Mouse (Mus musculus): ENCODE data around the gene Nav2.
A peak's percentile ranks its signal among the peaks of the same experiment; 100 is the strongest.

Nav2 gene

DNA sequence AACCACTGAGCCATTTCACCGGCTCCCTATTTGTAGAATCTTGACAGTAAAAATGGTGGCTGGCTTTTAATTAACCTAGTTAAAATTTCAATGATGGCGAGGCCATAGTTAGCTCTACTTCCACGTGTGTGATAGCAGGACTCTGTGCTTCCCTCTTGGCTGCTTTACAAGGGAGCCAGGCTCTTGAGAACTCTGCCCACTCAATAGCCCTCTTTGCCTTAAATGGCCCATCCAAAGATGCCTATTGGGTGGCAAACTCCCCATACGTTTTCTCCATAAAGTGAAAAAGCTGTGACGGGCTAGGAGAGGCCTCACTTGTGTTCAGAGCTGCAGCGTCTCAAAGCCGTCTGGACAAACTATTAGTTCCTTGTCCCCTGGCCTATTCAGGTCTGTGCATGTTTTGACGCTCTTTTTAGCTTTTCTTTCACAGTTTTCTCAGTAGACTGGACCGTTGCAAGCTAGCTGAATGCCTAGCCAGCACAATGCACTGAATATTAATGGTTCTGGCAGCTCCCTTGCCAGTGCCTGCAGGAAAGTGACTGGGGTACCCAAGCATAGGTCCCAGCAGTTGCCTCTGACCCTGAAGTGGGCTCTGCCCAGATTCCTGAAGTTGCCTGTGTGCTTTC, 453.1 kb downstream of the Nav2 start:
- no peak for DNase-seq (ENCODE audit: low spot score)

DNA sequence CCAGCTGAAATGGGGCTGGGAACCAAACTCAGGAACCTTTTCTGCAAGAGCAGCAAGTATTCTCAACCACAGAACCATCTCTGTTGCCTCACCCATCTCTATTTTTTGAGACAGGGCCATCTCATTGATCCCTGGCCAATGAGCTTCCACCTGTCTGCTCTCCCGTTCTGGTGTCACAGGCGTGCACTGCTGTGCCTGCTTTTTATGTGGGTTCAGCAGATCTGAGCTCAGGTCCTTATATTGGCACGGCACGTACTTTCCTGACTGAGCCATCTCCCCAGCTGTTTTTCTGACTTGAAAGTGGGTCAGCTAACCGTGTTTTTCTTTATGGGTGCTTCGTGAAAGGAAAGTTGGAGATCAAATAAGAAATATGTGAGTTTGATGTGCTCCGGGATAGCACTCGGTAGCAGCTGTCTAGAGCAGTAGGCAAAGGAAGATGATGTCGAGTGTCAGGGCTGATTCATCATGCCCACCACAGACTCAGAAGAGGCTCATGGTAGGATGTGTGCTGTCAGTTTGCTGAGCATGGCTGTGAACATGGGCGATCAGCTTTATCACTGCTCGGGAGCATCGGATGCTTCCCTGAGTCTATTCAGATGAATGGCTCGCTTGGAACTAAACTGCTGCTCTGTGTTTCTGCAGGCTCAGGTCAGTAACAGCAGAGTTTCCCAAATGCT, 456.1 kb downstream of the Nav2 start:
- DNase-seq (ENCODE audit: low spot score): no peak

GRCm38 (mm10) chr7:49368590-49368989, 460.1 kb downstream of the Nav2 start:
- DNase-seq (ENCODE audit: low spot score): no peak

- DNase-seq (ENCODE audit: low spot score): no peak
Measured at GRCm38 (mm10) chr7:49369006-49369405, 460.5 kb downstream of the Nav2 start.

- peak; percentile 24 for DNase-seq (ENCODE audit: low spot score)
Measured at GRCm38 (mm10) chr7:49369809-49370473, 461.4 kb downstream of the Nav2 start.

GRCm38 (mm10) chr7:49371345-49371744, 462.8 kb downstream of the Nav2 start:
- no peak for DNase-seq (ENCODE audit: low spot score)

DNA sequence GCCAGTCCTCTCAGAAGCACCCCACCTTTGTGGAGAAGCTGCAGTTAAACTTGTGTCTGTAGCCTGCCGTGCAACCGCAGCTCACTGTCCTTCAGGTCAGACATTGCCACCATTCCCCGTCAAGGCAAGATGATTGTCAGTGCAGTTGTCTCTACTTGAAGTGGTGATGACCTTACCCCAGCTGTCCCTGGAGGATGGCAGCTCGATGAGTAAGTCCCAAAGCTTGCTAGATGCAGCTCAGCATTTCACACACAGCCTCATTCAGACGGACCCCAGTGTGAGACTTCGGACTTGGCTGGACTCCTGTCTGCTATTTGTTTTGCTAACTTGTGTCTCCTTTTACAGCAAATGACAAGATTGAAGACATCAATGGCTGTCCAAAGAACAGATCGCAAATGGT, 463.5 kb downstream of the Nav2 start:
- DNase-seq (ENCODE audit: low spot score): no peak

- no peak for DNase-seq (ENCODE audit: low spot score)
Measured at GRCm38 (mm10) chr7:49373173-49373572, 464.7 kb downstream of the Nav2 start.

DNA sequence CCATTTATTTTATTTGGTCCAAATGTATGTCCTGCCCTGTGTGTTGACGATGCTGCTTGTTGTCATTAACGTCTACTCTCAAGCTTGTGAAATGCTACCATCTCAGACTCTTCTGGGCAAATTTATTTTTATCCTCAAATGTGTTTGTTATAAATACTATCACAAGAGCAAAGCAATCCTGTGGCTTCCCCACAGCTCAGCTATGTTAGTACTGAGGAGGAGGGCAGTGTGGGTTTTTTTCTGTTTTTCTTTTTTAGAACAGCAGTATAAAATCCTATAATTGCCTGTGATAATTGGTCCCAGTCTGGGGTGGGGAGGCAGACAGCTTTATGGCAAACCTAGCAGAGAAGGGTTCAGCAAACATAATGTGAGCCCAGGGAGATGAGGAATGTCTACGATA, 465.1 kb downstream of the Nav2 start:
- DNase-seq (ENCODE audit: low spot score): no peak

DNA sequence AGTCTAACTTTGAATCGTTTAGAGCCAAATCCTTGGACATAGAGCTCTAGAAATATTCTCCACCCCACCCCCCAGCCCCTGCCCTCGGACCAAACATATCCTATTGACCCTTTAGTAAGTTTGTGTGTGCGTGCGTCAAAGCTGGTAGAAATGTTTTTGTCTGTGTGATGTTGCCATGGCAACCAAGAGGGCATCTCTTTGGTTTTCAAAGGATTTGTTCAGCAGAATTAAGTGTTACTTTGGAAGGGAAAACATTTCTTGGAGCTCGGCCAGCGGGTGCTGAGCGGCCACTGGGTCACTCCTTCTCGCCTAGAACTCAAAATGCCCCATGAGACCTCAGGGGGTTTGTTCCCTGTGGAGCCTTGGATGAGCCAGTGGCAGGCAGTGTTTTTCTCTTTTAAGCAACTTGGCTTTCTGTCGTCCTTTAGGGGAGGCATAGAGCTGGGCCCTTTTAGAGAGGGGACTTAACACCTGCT, 467.0 kb downstream of the Nav2 start:
- peak; percentile 83 for DNase-seq (ENCODE audit: low spot score)

- no peak for DNase-seq (ENCODE audit: low spot score)
Measured at GRCm38 (mm10) chr7:49378608-49379007, 470.1 kb downstream of the Nav2 start.

GRCm38 (mm10) chr7:49380940-49381339, 472.4 kb downstream of the Nav2 start:
- DNase-seq (ENCODE audit: low spot score): no peak

GRCm38 (mm10) chr7:49382884-49383283, 474.4 kb downstream of the Nav2 start:
- no peak for DNase-seq (ENCODE audit: low spot score)

- no peak for DNase-seq (ENCODE audit: low spot score)
Measured at GRCm38 (mm10) chr7:49388137-49388536, 479.6 kb downstream of the Nav2 start.

GRCm38 (mm10) chr7:49390312-49390711, 481.8 kb downstream of the Nav2 start:
- no peak for DNase-seq (ENCODE audit: low spot score)

- no peak for DNase-seq (ENCODE audit: low spot score)
Measured at GRCm38 (mm10) chr7:49390829-49391228, 482.3 kb downstream of the Nav2 start.

DNA sequence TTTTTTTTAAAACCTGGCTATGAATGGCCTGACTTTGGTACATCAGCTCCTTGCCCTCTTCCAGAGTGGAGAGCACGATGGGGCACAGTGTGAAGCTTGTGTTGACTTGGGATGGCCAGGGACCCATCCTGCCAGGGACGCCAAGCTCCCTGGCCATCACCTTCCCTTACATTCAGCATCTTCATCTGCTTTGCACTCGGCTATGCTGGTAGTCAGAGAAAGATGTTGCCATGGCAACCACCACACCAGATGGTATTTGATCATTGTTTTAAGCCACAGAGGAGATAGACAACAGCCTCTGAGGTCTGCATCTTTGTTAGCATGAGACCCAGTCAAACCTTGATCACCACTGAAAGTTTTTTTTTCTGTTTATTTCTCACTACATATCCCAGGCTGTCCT, 483.7 kb downstream of the Nav2 start:
- DNase-seq (ENCODE audit: low spot score): no peak

GRCm38 (mm10) chr7:49392834-49393233, 484.3 kb downstream of the Nav2 start:
- peak; percentile 54 for DNase-seq (ENCODE audit: low spot score)

- DNase-seq (ENCODE audit: low spot score): no peak
Measured at GRCm38 (mm10) chr7:49393857-49394256, 485.3 kb downstream of the Nav2 start.

DNA sequence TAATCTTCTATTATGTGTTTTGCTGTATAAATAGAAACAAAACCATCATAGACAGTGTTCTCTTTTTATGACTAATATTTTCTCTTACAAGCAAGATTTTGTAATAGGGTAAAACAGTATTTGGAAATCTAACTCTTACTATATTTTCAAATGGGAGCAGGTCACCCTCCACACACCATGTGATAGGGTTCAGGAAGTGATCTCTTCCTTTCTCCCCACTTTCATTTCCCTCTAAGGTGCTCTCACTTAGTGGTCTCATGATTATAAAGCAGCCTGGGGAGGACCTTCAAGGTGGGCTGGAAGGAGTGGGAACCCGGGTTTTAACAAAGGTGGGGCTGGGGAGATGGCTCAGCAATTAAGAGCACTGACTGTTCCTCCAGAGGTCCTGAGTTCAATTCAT, 487.7 kb downstream of the Nav2 start:
- no peak for DNase-seq (ENCODE audit: low spot score)

DNA sequence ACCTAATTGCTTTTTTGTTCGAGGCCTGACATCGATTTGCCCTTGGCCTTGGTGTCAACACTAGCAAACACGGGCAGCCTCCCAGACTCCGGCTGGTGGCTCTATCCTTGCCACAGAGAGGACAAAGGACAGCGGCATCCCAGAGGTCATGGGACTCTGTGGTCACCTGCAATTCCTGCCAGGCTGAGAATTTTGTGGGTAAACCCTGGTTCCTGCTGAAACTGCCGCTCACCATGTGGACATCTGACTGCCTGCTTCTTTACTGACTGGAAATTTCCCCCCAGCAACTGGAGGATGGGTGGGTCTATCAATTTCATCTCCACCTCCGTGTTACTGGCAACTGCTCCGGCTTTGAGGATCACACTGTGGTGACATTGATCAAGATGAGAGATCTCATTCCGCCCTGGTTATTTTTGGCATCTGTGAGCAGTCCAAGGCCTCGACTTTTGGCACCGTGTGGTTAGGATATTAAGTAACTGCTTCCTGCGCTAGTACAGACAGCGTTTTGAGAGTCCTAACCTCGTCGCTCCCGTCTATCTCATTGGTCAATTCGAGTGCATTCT, 489.0 kb downstream of the Nav2 start:
- DNase-seq (ENCODE audit: low spot score): peak; percentile 61

DNA sequence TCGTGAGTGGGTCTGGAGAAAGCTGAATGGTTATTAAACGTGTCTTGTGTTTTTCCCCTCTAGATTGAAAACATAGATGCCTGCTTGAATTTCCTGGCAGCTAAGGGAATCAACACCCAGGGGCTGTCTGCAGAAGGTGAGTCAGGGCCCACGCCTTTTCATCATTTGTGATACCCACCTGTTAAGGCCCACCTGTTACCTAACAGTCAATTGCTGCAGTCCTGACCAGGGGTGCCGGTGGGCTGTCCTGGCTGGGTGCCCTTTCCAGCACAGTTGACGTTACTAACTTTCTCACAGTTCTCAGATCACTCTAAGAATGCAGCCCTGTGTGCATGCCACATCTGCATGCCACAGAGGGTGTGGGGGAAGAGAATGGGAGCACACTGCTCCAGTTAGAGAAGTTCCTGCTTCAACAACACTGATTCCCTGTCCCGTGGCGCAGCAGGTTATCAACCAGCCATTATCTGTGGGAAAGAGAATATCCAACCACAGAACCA, 489.6 kb downstream of the Nav2 start:
- DNase-seq (ENCODE audit: low spot score): no peak

GRCm38 (mm10) chr7:49399314-49399713, 490.8 kb downstream of the Nav2 start:
- peak; percentile 62 for DNase-seq (ENCODE audit: low spot score)

Measured in lung, postnatal 25 days (tissue).